Mouse (Mus musculus) liver, embryonic 14.5 days (tissue): Measurements from ENCODE around the gene Rhbdf2. TPM values are rescaled to one million over a fixed set of nuclear protein-coding genes. Genes with fewer than 3 reads are reported as not detected.

ENCODE experiments used
- ATAC-seq: fragments of 200-750 bp; cut with Nextera tagmentation; 2 replicates; pipeline ENCODE4 v1.8.0; 2017; ENCODE audit warnings: moderate number of reproducible peaks, mild to moderate bottlenecking, moderate library complexity; ENCODE audit not compliant: insufficient read depth
- DNase-seq, 3 experiments: peaks; one replicate each; pipeline ENCODE4 v3.0.0-alpha.2; 2012 to 2013; ENCODE audit warnings: low read depth in 3 of 3, low spot score in 3 of 3
- H3K27ac ChIP-seq: fragments of 300-500 bp; sonication (generic); 2 replicates; pipeline ENCODE4 v1.5.1; 2014; ENCODE audit warnings: moderate library complexity, mild to moderate bottlenecking, control low read depth, inconsistent platforms
- H3K27me3 ChIP-seq: fragments of 300-500 bp; sonication (generic); 2 replicates; pipeline ENCODE4 v1.6.1; 2014; ENCODE audit warnings: mild to moderate bottlenecking, low read length, moderate library complexity; ENCODE audit not compliant: control insufficient read depth, insufficient read depth
- H3K36me3 ChIP-seq: fragments of 300-500 bp; sonication (generic); replicated peaks from 2 replicates; pipeline ENCODE4 v1.6.1; 2014; ENCODE audit warnings: low read depth; ENCODE audit not compliant: control insufficient read depth, insufficient read depth
- H3K4me1 ChIP-seq, 2 experiments: fragments of 200-500 bp in 1 of 2; fragments of 300-500 bp in 1 of 2; sonication (generic) in 1 of 2; replicated peaks; 2 replicates each; pipeline ENCODE4 v1.6.1; 2012 to 2014; ENCODE audit warnings: antibody characterized with exemption in 1 of 2, inconsistent platforms in 1 of 2, low read length in 1 of 2; ENCODE audit not compliant: control insufficient read depth in 2 of 2, insufficient read depth in 2 of 2
- H3K4me2 ChIP-seq: fragments of 300-500 bp; sonication (generic); 2 replicates; pipeline ENCODE4 v1.6.1; 2014; ENCODE audit warnings: low read depth, mild to moderate bottlenecking, control low read depth, moderate library complexity
- H3K4me3 ChIP-seq, 2 experiments: fragments of 200-500 bp in 1 of 2; fragments of 300-500 bp in 1 of 2; sonication (generic) in 1 of 2; 2 replicates each; pipeline ENCODE4 v1.5.1; 2012 to 2014; ENCODE audit warnings: low read depth in 2 of 2, low read length in 2 of 2, mild to moderate bottlenecking in 2 of 2, control low read depth in 1 of 2, inconsistent platforms in 1 of 2, moderate library complexity in 1 of 2; ENCODE audit not compliant: insufficient read depth in 1 of 2
- H3K9ac ChIP-seq: fragments of 300-500 bp; sonication (generic); replicated peaks from 2 replicates; pipeline ENCODE4 v1.6.1; 2014; ENCODE audit warnings: mild to moderate bottlenecking, control low read depth, moderate library complexity
- H3K9me3 ChIP-seq: fragments of 300-500 bp; sonication (generic); 2 replicates; pipeline ENCODE4 v1.6.1; 2016; ENCODE audit warnings: low read length, mixed read lengths; ENCODE audit not compliant: control insufficient read depth
- CTCF ChIP-seq: IDR thresholded peaks from 2 replicates; pipeline ENCODE4 v1.5.1; 2016; ENCODE audit warnings: antibody characterized with exemption, low read depth, control low read depth
- EP300 ChIP-seq: IDR thresholded peaks from 2 replicates; pipeline ENCODE4 v1.6.1; 2016; ENCODE audit warnings: antibody characterized with exemption, low read depth
- WGBS: fragments of 180-500 bp; shearing (Covaris S2); extraction: QIAGEN DNeasy Blood & Tissue Kit; methylation state at CpG from one replicate; pipeline ENCODE4 v1.1.7; 2014; ENCODE audit not compliant: insufficient replicate concordance; 5-methylcytosine and 5-hydroxymethylcytosine counted together
- polyA plus RNA-seq, 2 experiments: library from polyadenylated mRNA; depleted of rRNA in 1 of 2; stranded (reverse) in 1 of 2; unstranded in 1 of 2; fragments of >200 nt; fragmentation: Nextera tagmentation in 1 of 2; extraction: Ambion mirVana in 1 of 2; gene quantifications; 2 replicates each; pipeline versions ENCODE4 v1.2.1 to v1.2.3; 2012 to 2014

Gene Rhbdf2
- polyA plus RNA-seq, 2 experiments = 3.8 to 8.3 TPM

GRCm38 (mm10) chr11:116618666-116619065 lies 8.2 kb downstream of the Rhbdf2 start:
- 68% methylated on average over 7 of the region's 7 CpGs for WGBS
- no peak for DNase-seq

GRCm38 (mm10) chr11:116617641-116618040 lies 9.2 kb downstream of the Rhbdf2 start:
- Histone ChIP-seq H3K4me2 (no peak overlapping the region), H3K9ac (no peak overlapping the region), H3K9me3 (no peaks in the 10 kb centered on the region), H3K4me1 (peaks cover 88 to 92% of the 10 kb centered on the region in 2 experiments), H3K4me3 (no peak overlapping the region), H3K36me3 (no peaks in the 10 kb centered on the region), H3K27ac (peak overlapping the region; percentile 80; the same call in 1 of the 2 replicates), H3K27me3 (no peaks in the 10 kb centered on the region)
- 79% methylated on average over 7 of the region's 7 CpGs for WGBS
- TF ChIP-seq EP300 (no peak), CTCF (no peak)
- DNase-seq = no peak
- no peak for ATAC-seq

More at GRCm38 (mm10) chr11:116618666-116619065, 8.2 kb downstream of the Rhbdf2 start:
- Histone ChIP-seq H3K4me1 (peaks cover 89% of the 10 kb centered on the region in 2 experiments), H3K4me3 (no peak overlapping the region), H3K4me2 (0 out of 2 replicates have a peak overlapping the region, but pooled peaks have one; percentile 84), H3K36me3 (no peaks in the 10 kb centered on the region), H3K27me3 (no peaks in the 10 kb centered on the region), H3K27ac (peak overlapping the region; percentile 10; the same call in 1 of the 2 replicates), H3K9ac (no peak overlapping the region), H3K9me3 (no peaks in the 10 kb centered on the region)
- ATAC-seq = no peak
- TF ChIP-seq CTCF = no peak
- TF ChIP-seq EP300 = no peak

GRCm38 (mm10) chr11:116616438-116617118 lies 10.2 kb downstream of the Rhbdf2 start:
- no peaks in the 10 kb centered on the region for H3K36me3 ChIP-seq
- H3K27me3 ChIP-seq = no peaks in the 10 kb centered on the region
- no peaks in the 10 kb centered on the region for H3K9me3 ChIP-seq
- H3K9ac ChIP-seq = peak overlapping the region; percentile 55; the same call in 1 of the 2 replicates
- peaks cover 80 to 89% of the 10 kb centered on the region in 2 experiments for H3K4me1 ChIP-seq
- peak overlapping the region; percentile 77 for H3K4me2 ChIP-seq
- TF ChIP-seq EP300 (no peak), CTCF (no peak; the same call in none of the 2 replicates)
- peak overlapping the region; percentile 1 to 44; a peak in 2 of 4 replicates for H3K4me3 ChIP-seq
- 36% methylated on average over 10 of the region's 10 CpGs for WGBS
- ATAC-seq (no peak), DNase-seq (peak in 1 of 3 experiments; percentile 24)
- peak overlapping the region; percentile 80 for H3K27ac ChIP-seq

- Histone ChIP-seq H3K9ac (peak overlapping the region; percentile 59), H3K4me1 (peaks cover 73 to 82% of the 10 kb centered on the region in 2 experiments), H3K27me3 (no peaks in the 10 kb centered on the region), H3K36me3 (no peaks in the 10 kb centered on the region), H3K9me3 (no peaks in the 10 kb centered on the region), H3K27ac (peak overlapping the region; percentile 80), H3K4me3 (peak overlapping the region; percentile 44 to 61), H3K4me2 (peak overlapping the region; percentile 77)
- ATAC-seq (peak; percentile 73), DNase-seq (peak; percentile 80 to 84 (median 80))
- 4% methylated on average over 15 of the region's 15 CpGs for WGBS
- TF ChIP-seq EP300 (peak; percentile 73), CTCF (peak; percentile 59)
Observed at GRCm38 (mm10) chr11:116615735-116616437, 10.9 kb downstream of the Rhbdf2 start.

- H3K9me3 ChIP-seq = no peaks in the 10 kb centered on the region
- ATAC-seq (no peak), DNase-seq (no peak)
- H3K4me1 ChIP-seq = peaks cover 48 to 56% of the 10 kb centered on the region in 2 experiments
- H3K36me3 ChIP-seq = peaks cover 5% of the 10 kb centered on the region; the same call in 1 of the 2 replicates
- no peak overlapping the region for H3K4me3 ChIP-seq
- peak overlapping the region; percentile 37; the same call in 1 of the 2 replicates for H3K9ac ChIP-seq
- H3K27ac ChIP-seq = no peak overlapping the region
- H3K27me3 ChIP-seq = no peaks in the 10 kb centered on the region
- H3K4me2 ChIP-seq = no peak overlapping the region
- no peak for TF ChIP-seq CTCF
- WGBS = 85% methylated on average over 6 of the region's 6 CpGs
Observed at GRCm38 (mm10) chr11:116613234-116613633, 13.6 kb downstream of the Rhbdf2 start.
